Comparison of ENCODE assay signal across 7 mouse cellular contexts in genomic region chr11:115631505-115631890, GRCm38 (mm10). TPM values are rescaled to one million over a fixed set of nuclear protein-coding genes. Genes with fewer than 3 reads are reported as not detected.
DNase-seq lines count a peak whose midpoint lies in the region; ATAC-seq lines count a peak whose summit lies in the region.

No protein-coding gene starts in this region.

- WGBS in liver, embryonic 11.5 days = 17% methylated on average over 3 of the region's 3 CpGs
- WGBS in stomach, embryonic 16.5 days = 25% methylated on average over 3 of the region's 3 CpGs

- peak overlapping the region; percentile 56 for H3K4me2 ChIP-seq in liver, embryonic 11.5 days
- H3K4me2 ChIP-seq in stomach, embryonic 16.5 days (ENCODE audit: low read depth, low read length) = no peak overlapping the region

- DNase-seq in R1 (ENCODE audit: low read depth, low spot score) = peak; percentile 91
- DNase-seq in embryo, embryonic 9.5 days (ENCODE audit: extremely low spot score) = peak; percentile 43
- no peak for DNase-seq in liver, embryonic 11.5 days (ENCODE audit: low spot score)
- DNase-seq in left cerebral cortex, postnatal 4 days = no peak

- peaks cover 66% of the 10 kb centered on the region for H3K4me1 ChIP-seq in megakaryocyte, embryonic 14.5 days
- peaks cover 14% of the 10 kb centered on the region for H3K4me1 ChIP-seq in liver, embryonic 11.5 days (replicated peaks; ENCODE audit: control insufficient read depth, insufficient read depth, low read length)
- H3K4me1 ChIP-seq in stomach, embryonic 16.5 days (ENCODE audit: control insufficient read depth, insufficient read depth, low read length) = peaks cover 6% of the 10 kb centered on the region

- no peaks in the 10 kb centered on the region for H3K27me3 ChIP-seq in megakaryocyte, embryonic 14.5 days (replicated peaks)
- H3K27me3 ChIP-seq in liver, embryonic 11.5 days (replicated peaks; ENCODE audit: control insufficient read depth, insufficient read depth, low read length) = no peaks in the 10 kb centered on the region
- H3K27me3 ChIP-seq in stomach, embryonic 16.5 days (ENCODE audit: control insufficient read depth, insufficient read depth, low read length) = no peaks in the 10 kb centered on the region

- H3K9me3 ChIP-seq in megakaryocyte, embryonic 14.5 days = no peaks in the 10 kb centered on the region
- no peaks in the 10 kb centered on the region for H3K9me3 ChIP-seq in liver, embryonic 11.5 days (ENCODE audit: control insufficient read depth, low read length)
- H3K9me3 ChIP-seq in stomach, embryonic 16.5 days (replicated peaks; ENCODE audit: control insufficient read depth, low read length) = no peaks in the 10 kb centered on the region

- H3K27ac ChIP-seq in liver, embryonic 11.5 days (ENCODE audit: low read depth, low read length) = no peak overlapping the region
- H3K27ac ChIP-seq in stomach, embryonic 16.5 days (ENCODE audit: low read length) = peak overlapping the region; percentile 73

- peak overlapping the region; percentile 12; the same call in 1 of the 2 replicates for H3K9ac ChIP-seq in liver, embryonic 11.5 days (ENCODE audit: low read depth, low read length)
- no peak overlapping the region for H3K9ac ChIP-seq in stomach, embryonic 16.5 days (ENCODE audit: low read length)

- intact Hi-C loops in left cerebral cortex, postnatal 4 days (cut with DNase I) = no loop called here

- no peak for ATAC-seq in megakaryocyte, adult 5-6 weeks (ENCODE audit: poor library complexity, severe bottlenecking)
- no peak for ATAC-seq in liver, embryonic 11.5 days (replicated peaks; ENCODE audit: low FRiP score)
- no peak for ATAC-seq in stomach, embryonic 16.5 days (ENCODE audit: insufficient read depth, low FRiP score)

- H3K4me3 ChIP-seq in megakaryocyte, embryonic 14.5 days (replicated peaks) = peak overlapping the region; percentile 82
- peak overlapping the region; percentile 14; the same call in 1 of the 2 replicates for H3K4me3 ChIP-seq in liver, embryonic 11.5 days (ENCODE audit: low read depth, low read length)
- H3K4me3 ChIP-seq in stomach, embryonic 16.5 days (replicated peaks; ENCODE audit: low read length) = no peak overlapping the region

- H3K36me3 ChIP-seq in megakaryocyte, embryonic 14.5 days (replicated peaks; ENCODE audit: low read length) = no peaks in the 10 kb centered on the region
- no peaks in the 10 kb centered on the region for H3K36me3 ChIP-seq in liver, embryonic 11.5 days (ENCODE audit: control insufficient read depth, insufficient read depth, low read length)
- no peaks in the 10 kb centered on the region for H3K36me3 ChIP-seq in stomach, embryonic 16.5 days (ENCODE audit: control insufficient read depth, insufficient read depth, low read length)

RNA-seq across cellular contexts. Expression of gene Slc25a19, which starts 3.4 kb away (rescaled TPM):
- polyA plus RNA-seq in megakaryocyte, embryonic 14.5 days (2012; ENCODE audit: insufficient read depth, low replicate concordance) = 10.5 and 20.5 TPM in 2 replicates
- 5.7 and 8.0 TPM in 2 replicates for total RNA-seq in megakaryocyte, adult 5-6 weeks (2015)
- total RNA-seq in megakaryocyte, adult 5-6 weeks (2017) = 13.7 and 25.5 TPM in 2 replicates
- polyA plus RNA-seq in liver, embryonic 11.5 days (2014; fragmentation: Nextera tagmentation; extraction: Ambion mirVana) = 30.2 and 30.9 TPM in 2 replicates
- polyA plus RNA-seq in stomach, embryonic 16.5 days (2015; fragmentation: Nextera tagmentation; extraction: Ambion mirVana) = 22.1 and 22.7 TPM in 2 replicates
- total RNA-seq in left cerebral cortex, postnatal 4 days (2021) = 10 to 100 TPM; 55.3 to 56.6 TPM

RNA-seq across cellular contexts. Expression of gene Mif4gd, which starts 18.7 kb away (rescaled TPM):
- 9.6 and 15.5 TPM in 2 replicates for polyA plus RNA-seq in megakaryocyte, embryonic 14.5 days (2012; ENCODE audit: insufficient read depth, low replicate concordance)
- 23.6 and 28.0 TPM in 2 replicates for total RNA-seq in megakaryocyte, adult 5-6 weeks (2015)
- total RNA-seq in megakaryocyte, adult 5-6 weeks (2017) = 20.2 and 24.4 TPM in 2 replicates
- polyA plus RNA-seq in liver, embryonic 11.5 days (2014; fragmentation: Nextera tagmentation; extraction: Ambion mirVana) = 39.0 and 41.4 TPM in 2 replicates
- polyA plus RNA-seq in stomach, embryonic 16.5 days (2015; fragmentation: Nextera tagmentation; extraction: Ambion mirVana) = 35.9 and 47.4 TPM in 2 replicates
- total RNA-seq in left cerebral cortex, postnatal 4 days (2021) = 10 to 100 TPM; 13.3 to 14.1 TPM

RNA-seq across cellular contexts. Expression of gene Gga3, which starts 27.6 kb away (rescaled TPM):
- polyA plus RNA-seq in megakaryocyte, embryonic 14.5 days (2012; ENCODE audit: insufficient read depth, low replicate concordance) = 44.0 and 58.2 TPM in 2 replicates
- total RNA-seq in megakaryocyte, adult 5-6 weeks (2015) = 30.8 and 34.0 TPM in 2 replicates
- total RNA-seq in megakaryocyte, adult 5-6 weeks (2017) = 24.0 and 34.2 TPM in 2 replicates
- 23.6 and 27.4 TPM in 2 replicates for polyA plus RNA-seq in liver, embryonic 11.5 days (2014; fragmentation: Nextera tagmentation; extraction: Ambion mirVana)
- polyA plus RNA-seq in stomach, embryonic 16.5 days (2015; fragmentation: Nextera tagmentation; extraction: Ambion mirVana) = 17.4 and 18.8 TPM in 2 replicates
- total RNA-seq in left cerebral cortex, postnatal 4 days (2021) = 10 to 100 TPM; 83.9 to 85.2 TPM

RNA-seq across cellular contexts. Expression of gene Mrps7, which starts 27.8 kb away (rescaled TPM):
- 13.8 and 37.9 TPM in 2 replicates for polyA plus RNA-seq in megakaryocyte, embryonic 14.5 days (2012; ENCODE audit: insufficient read depth, low replicate concordance)
- 29.0 and 30.2 TPM in 2 replicates for total RNA-seq in megakaryocyte, adult 5-6 weeks (2015)
- total RNA-seq in megakaryocyte, adult 5-6 weeks (2017) = 11.7 and 29.8 TPM in 2 replicates
- 121 and 125 TPM in 2 replicates for polyA plus RNA-seq in liver, embryonic 11.5 days (2014; fragmentation: Nextera tagmentation; extraction: Ambion mirVana)
- polyA plus RNA-seq in stomach, embryonic 16.5 days (2015; fragmentation: Nextera tagmentation; extraction: Ambion mirVana) = 78.5 and 91.1 TPM in 2 replicates
- total RNA-seq in left cerebral cortex, postnatal 4 days (2021) = 10 to 100 TPM; 43.0 to 44.1 TPM

Comparison
In these comparisons a context has a peak if more than half of its experiments do, and no peak if none do; other contexts are left out.
1. DNase-seq: peak in R1 (single experiment) and embryo, embryonic 9.5 days (single experiment); none in liver, embryonic 11.5 days (single experiment) and left cerebral cortex, postnatal 4 days (single experiment).